8 mouse cellular contexts compared by ENCODE assay signal in genomic region chr5:48430459-48430858, GRCm38 (mm10).
DNase-seq lines count a peak whose midpoint lies in the region; ATAC-seq and TF ChIP-seq lines count a peak whose summit lies in the region.

No protein-coding gene starts in this region.

- H3K9me3 ChIP-seq in liver, embryonic 14.5 days (ENCODE audit: control insufficient read depth, low read length): no peaks in the 10 kb centered on the region
- H3K9me3 ChIP-seq in liver, embryonic 12.5 days (replicated peaks): no peaks in the 10 kb centered on the region
- H3K9me3 ChIP-seq in kidney, embryonic 16.5 days (ENCODE audit: low read length): no peaks in the 10 kb centered on the region
- H3K9me3 ChIP-seq in midbrain, embryonic 12.5 days: no peaks in the 10 kb centered on the region

- peak; percentile 23; the same call in 1 of the 2 replicates for TF ChIP-seq CTCF in liver, embryonic 14.5 days (IDR thresholded peaks at IDR 0.05; ENCODE audit: low read depth)

- no peaks in the 10 kb centered on the region for H3K36me3 ChIP-seq in liver, embryonic 14.5 days (replicated peaks; ENCODE audit: control insufficient read depth, insufficient read depth, low read depth)
- no peaks in the 10 kb centered on the region for H3K36me3 ChIP-seq in liver, embryonic 12.5 days
- no peaks in the 10 kb centered on the region for H3K36me3 ChIP-seq in kidney, embryonic 16.5 days (ENCODE audit: insufficient read depth, low read length)
- H3K36me3 ChIP-seq in midbrain, embryonic 12.5 days: no peaks in the 10 kb centered on the region

- ATAC-seq in liver, embryonic 14.5 days (ENCODE audit: insufficient read depth): no peak
- no peak for ATAC-seq in liver, embryonic 12.5 days
- ATAC-seq in kidney, embryonic 16.5 days (ENCODE audit: low FRiP score, low TSS enrichment): peak; percentile 54; the same call in 1 of the 2 replicates
- ATAC-seq in midbrain, embryonic 12.5 days (ENCODE audit: low FRiP score, low read depth): peak; percentile 65

- no peak for TF ChIP-seq EP300 in liver, embryonic 14.5 days (IDR thresholded peaks at IDR 0.05; ENCODE audit: low read depth)

- H3K27me3 ChIP-seq in liver, embryonic 14.5 days (ENCODE audit: control insufficient read depth, insufficient read depth, low read length): no peaks in the 10 kb centered on the region
- H3K27me3 ChIP-seq in liver, embryonic 12.5 days (replicated peaks): no peaks in the 10 kb centered on the region
- H3K27me3 ChIP-seq in kidney, embryonic 16.5 days (ENCODE audit: insufficient read depth, low read length): no peaks in the 10 kb centered on the region
- H3K27me3 ChIP-seq in midbrain, embryonic 12.5 days: no peaks in the 10 kb centered on the region

- no peak overlapping the region for H3K9ac ChIP-seq in liver, embryonic 14.5 days (replicated peaks)
- no peak overlapping the region for H3K9ac ChIP-seq in liver, embryonic 12.5 days
- no peak overlapping the region for H3K9ac ChIP-seq in kidney, embryonic 16.5 days (replicated peaks; ENCODE audit: low read length)
- H3K9ac ChIP-seq in midbrain, embryonic 12.5 days (replicated peaks): no peak overlapping the region

- H3K4me1 ChIP-seq in liver, embryonic 14.5 days (replicated peaks; ENCODE audit: control insufficient read depth in 2 of 2, insufficient read depth in 2 of 2, low read length in 1 of 2): no peaks in the 10 kb centered on the region
- no peaks in the 10 kb centered on the region for H3K4me1 ChIP-seq in liver, embryonic 12.5 days
- H3K4me1 ChIP-seq in kidney, embryonic 16.5 days (ENCODE audit: insufficient read depth, low read length): no peaks in the 10 kb centered on the region
- H3K4me1 ChIP-seq in midbrain, embryonic 12.5 days: no peaks in the 10 kb centered on the region

- no peak for DNase-seq in liver, embryonic 14.5 days (ENCODE audit: low read depth in 3 of 3, low spot score in 3 of 3)
- DNase-seq in adrenal gland, postnatal 10 days: peak; percentile 64
- DNase-seq in embryo, embryonic 11.5 days (ENCODE audit: low read depth, low spot score): peak; percentile 32
- DNase-seq in B cell, adult 2 months: no peak
- DNase-seq in thymus, postnatal 14 days: no peak

- H3K4me3 ChIP-seq in liver, embryonic 14.5 days (ENCODE audit: insufficient read depth in 1 of 2, low read depth in 2 of 2, low read length in 2 of 2): no peak overlapping the region
- no peak overlapping the region for H3K4me3 ChIP-seq in liver, embryonic 12.5 days
- H3K4me3 ChIP-seq in kidney, embryonic 16.5 days (ENCODE audit: low read length): no peak overlapping the region
- no peak overlapping the region for H3K4me3 ChIP-seq in midbrain, embryonic 12.5 days

- H3K27ac ChIP-seq in liver, embryonic 14.5 days: no peak overlapping the region
- no peak overlapping the region for H3K27ac ChIP-seq in liver, embryonic 12.5 days
- H3K27ac ChIP-seq in kidney, embryonic 16.5 days (ENCODE audit: low read length): no peak overlapping the region
- no peak overlapping the region for H3K27ac ChIP-seq in midbrain, embryonic 12.5 days (replicated peaks)

- H3K4me2 ChIP-seq in liver, embryonic 14.5 days (ENCODE audit: low read depth): no peak overlapping the region
- no peak overlapping the region for H3K4me2 ChIP-seq in liver, embryonic 12.5 days
- H3K4me2 ChIP-seq in kidney, embryonic 16.5 days (replicated peaks; ENCODE audit: low read depth, low read length): no peak overlapping the region
- H3K4me2 ChIP-seq in midbrain, embryonic 12.5 days (replicated peaks): no peak overlapping the region

Comparison
In these comparisons a context has a peak if more than half of its experiments do, and no peak if none do; other contexts are left out.
1. ATAC-seq: peak in kidney, embryonic 16.5 days (single experiment) and midbrain, embryonic 12.5 days (single experiment); none in liver, embryonic 14.5 days (single experiment) and liver, embryonic 12.5 days (single experiment).
2. DNase-seq: peak in adrenal gland, postnatal 10 days (single experiment) and embryo, embryonic 11.5 days (single experiment); none in liver, embryonic 14.5 days (0 of 3), B cell, adult 2 months (0 of 2) and thymus, postnatal 14 days (single experiment).